Mouse (Mus musculus) heart, embryonic 12.5 days (tissue): ENCODE results near the gene Ankrd65. TPM values are rescaled to one million over a fixed set of nuclear protein-coding genes. Genes with fewer than 3 reads are reported as not detected.

ENCODE experiments used
- ATAC-seq: fragments of 200-750 bp; cut with Nextera tagmentation; 2 replicates; pipeline ENCODE4 v1.8.0; 2017; ENCODE audit warnings: moderate TSS enrichment, moderate library complexity; ENCODE audit not compliant: insufficient number of reproducible peaks, low FRiP score
- H3K27ac ChIP-seq: fragments of 300-500 bp; sonication (generic); 2 replicates; pipeline ENCODE4 v1.5.1; 2016; ENCODE audit warnings: mild to moderate bottlenecking, moderate library complexity; ENCODE audit not compliant: poor library complexity, severe bottlenecking
- H3K27me3 ChIP-seq: fragments of 300-500 bp; sonication (generic); replicated peaks from 2 replicates; pipeline ENCODE4 v1.6.1; 2016; ENCODE audit warnings: mild to moderate bottlenecking, moderate library complexity
- H3K36me3 ChIP-seq: fragments of 300-500 bp; sonication (generic); 2 replicates; pipeline ENCODE4 v1.6.1; 2016; ENCODE audit warnings: mild to moderate bottlenecking, moderate library complexity
- H3K4me1 ChIP-seq: fragments of 300-500 bp; sonication (generic); replicated peaks from 2 replicates; pipeline ENCODE4 v1.6.1; 2016; ENCODE audit warnings: mild to moderate bottlenecking
- H3K4me2 ChIP-seq: fragments of 300-500 bp; sonication (generic); 2 replicates; pipeline ENCODE4 v1.6.1; 2016; ENCODE audit warnings: mild to moderate bottlenecking, moderate library complexity
- H3K4me3 ChIP-seq: fragments of 300-500 bp; sonication (generic); 2 replicates; pipeline ENCODE4 v1.5.1; 2016; ENCODE audit warnings: mild to moderate bottlenecking
- H3K9ac ChIP-seq: fragments of 300-500 bp; sonication (generic); 2 replicates; pipeline ENCODE4 v1.6.1; 2016; ENCODE audit warnings: mild to moderate bottlenecking, moderate library complexity
- H3K9me3 ChIP-seq: fragments of 300-500 bp; sonication (generic); replicated peaks from 2 replicates; pipeline ENCODE4 v1.6.1; 2016; ENCODE audit warnings: mild to moderate bottlenecking, moderate library complexity
- WGBS: fragments of 180-500 bp; shearing (Covaris S2); methylation state at CpG from one replicate; pipeline ENCODE4 v1.1.7; 2016; 5-methylcytosine and 5-hydroxymethylcytosine counted together
- polyA plus RNA-seq: library from polyadenylated mRNA; unstranded; fragments of >200 nt; fragmentation: Nextera tagmentation; extraction: Ambion mirVana; gene quantifications from 2 replicates; pipeline ENCODE4 v1.2.1, GENCODE M21; 2016

Ankrd65 gene
- polyA plus RNA-seq, 1 experiment from 2014 or later = not detected

- Histone ChIP-seq H3K9me3 (no peaks in the 10 kb centered on the region), H3K9ac (peak overlapping the region; percentile 90), H3K27me3 (no peaks in the 10 kb centered on the region), H3K36me3 (peaks cover 12% of the 10 kb centered on the region), H3K4me3 (peak overlapping the region; percentile 87), H3K27ac (peak overlapping the region; percentile 50), H3K4me1 (peaks cover 32% of the 10 kb centered on the region), H3K4me2 (peak overlapping the region; percentile 100)
- 3% methylated on average over 28 of the region's 28 CpGs for WGBS
- ATAC-seq = no peak
Observed at GRCm38 (mm10) chr4:155761356-155762099, 28.7 kb upstream of the Ankrd65 start.

GRCm38 (mm10) chr4:155762357-155762756 lies 27.9 kb upstream of the Ankrd65 start:
- no peak for ATAC-seq
- H3K4me2 ChIP-seq = no peak overlapping the region
- WGBS = 90% methylated on average over 3 of the region's 3 CpGs
- H3K4me1 ChIP-seq = peaks cover 27% of the 10 kb centered on the region
- H3K27ac ChIP-seq = no peak overlapping the region
- H3K36me3 ChIP-seq = peaks cover 3% of the 10 kb centered on the region
- H3K4me3 ChIP-seq = no peak overlapping the region
- H3K9me3 ChIP-seq = no peaks in the 10 kb centered on the region
- no peaks in the 10 kb centered on the region for H3K27me3 ChIP-seq
- no peak overlapping the region for H3K9ac ChIP-seq

- Histone ChIP-seq H3K9me3 (no peaks in the 10 kb centered on the region), H3K9ac (peak overlapping the region; percentile 80; the same call in 1 of the 2 replicates), H3K27ac (no peak overlapping the region), H3K4me2 (peak overlapping the region; percentile 78), H3K4me1 (peaks cover 13% of the 10 kb centered on the region), H3K27me3 (peaks cover 40% of the 10 kb centered on the region), H3K36me3 (no peaks in the 10 kb centered on the region), H3K4me3 (peak overlapping the region; percentile 53)
- WGBS = 66% methylated on average over 5 of the region's 5 CpGs
- ATAC-seq = no peak
Observed at GRCm38 (mm10) chr4:155769496-155769879, 20.8 kb upstream of the Ankrd65 start.

DNA sequence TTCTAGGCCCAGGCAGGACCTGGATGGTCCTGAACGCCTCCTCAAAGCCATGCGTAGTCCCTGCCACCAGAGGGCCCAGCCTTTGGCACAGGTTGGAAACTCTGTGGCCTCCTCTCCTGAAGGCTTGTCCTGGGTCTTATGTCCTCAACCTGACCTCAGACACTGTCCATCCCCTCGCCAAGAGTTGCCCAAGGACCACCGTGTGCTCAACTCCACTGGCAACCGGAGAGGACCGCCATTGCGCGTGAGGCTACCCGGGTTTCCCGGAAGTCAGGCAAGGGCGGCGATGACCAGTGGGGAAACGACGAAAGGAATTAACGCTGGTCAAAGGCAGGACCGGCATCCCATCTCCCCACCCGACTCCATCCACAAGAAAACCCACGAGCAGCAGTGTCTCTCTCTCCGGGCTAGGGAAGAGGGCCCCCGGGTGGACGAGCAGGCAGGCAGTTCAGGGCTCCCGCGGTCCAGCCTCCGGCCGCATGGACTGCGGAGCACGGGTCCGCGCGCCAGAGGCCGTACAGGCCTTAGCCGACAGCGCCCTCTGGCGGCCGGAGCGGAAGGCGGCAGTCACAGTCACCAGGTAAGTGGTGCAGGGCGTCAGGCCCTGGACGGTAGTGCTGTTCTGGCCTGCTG lies 20.2 kb upstream of the Ankrd65 start:
- Histone ChIP-seq H3K36me3 (no peaks in the 10 kb centered on the region), H3K9me3 (no peaks in the 10 kb centered on the region), H3K9ac (peak overlapping the region; percentile 80), H3K4me3 (peak overlapping the region; percentile 53), H3K27ac (peak overlapping the region; percentile 52), H3K4me1 (peaks cover 18% of the 10 kb centered on the region), H3K27me3 (peaks cover 41% of the 10 kb centered on the region), H3K4me2 (peak overlapping the region; percentile 78)
- peak; percentile 90 for ATAC-seq
- WGBS = under 1% methylated on average over 39 of the region's 39 CpGs

- H3K4me3 ChIP-seq = peak overlapping the region; percentile 53
- no peak overlapping the region for H3K27ac ChIP-seq
- ATAC-seq = no peak
- H3K36me3 ChIP-seq = no peaks in the 10 kb centered on the region
- 36% methylated on average over 24 of the region's 24 CpGs for WGBS
- no peaks in the 10 kb centered on the region for H3K9me3 ChIP-seq
- peaks cover 24% of the 10 kb centered on the region for H3K4me1 ChIP-seq
- H3K27me3 ChIP-seq = peaks cover 47% of the 10 kb centered on the region
- peak overlapping the region; percentile 78 for H3K4me2 ChIP-seq
- H3K9ac ChIP-seq = peak overlapping the region; percentile 80
Observed at GRCm38 (mm10) chr4:155770626-155771025, 19.6 kb upstream of the Ankrd65 start.

DNA sequence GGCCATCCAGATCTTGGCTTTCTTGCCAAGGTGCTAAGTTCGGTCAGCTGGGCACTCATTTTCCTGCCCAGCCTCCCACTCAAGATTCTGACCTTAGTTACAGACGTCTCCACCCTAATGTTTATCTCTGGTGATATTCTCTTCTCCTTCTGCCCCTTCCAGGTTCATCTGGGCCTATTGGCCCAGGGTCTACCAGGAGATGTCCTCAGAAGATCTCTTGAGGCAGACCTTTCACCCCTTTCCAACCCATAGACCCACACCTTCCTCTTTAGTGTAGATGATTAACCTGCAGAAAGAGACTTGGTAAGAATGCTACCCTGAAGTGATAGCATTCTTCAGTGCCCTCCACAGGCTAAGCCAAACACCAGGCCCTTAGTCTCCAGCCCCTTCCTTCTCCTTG lies 18.5 kb upstream of the Ankrd65 start:
- no peak for ATAC-seq
- Histone ChIP-seq H3K9ac (no peak overlapping the region), H3K4me3 (no peak overlapping the region), H3K4me1 (peaks cover 33% of the 10 kb centered on the region), H3K4me2 (no peak overlapping the region), H3K27ac (no peak overlapping the region), H3K9me3 (no peaks in the 10 kb centered on the region), H3K36me3 (no peaks in the 10 kb centered on the region), H3K27me3 (peaks cover 47% of the 10 kb centered on the region)
- 66% methylated on average over 2 of the region's 2 CpGs for WGBS

- no peak overlapping the region for H3K27ac ChIP-seq
- H3K4me2 ChIP-seq = no peak overlapping the region
- H3K27me3 ChIP-seq = peaks cover 47% of the 10 kb centered on the region
- no peak overlapping the region for H3K9ac ChIP-seq
- H3K9me3 ChIP-seq = no peaks in the 10 kb centered on the region
- 81% methylated on average over 13 of the region's 13 CpGs for WGBS
- no peak overlapping the region for H3K4me3 ChIP-seq
- H3K36me3 ChIP-seq = no peaks in the 10 kb centered on the region
- H3K4me1 ChIP-seq = peaks cover 40% of the 10 kb centered on the region
- no peak for ATAC-seq
Observed at GRCm38 (mm10) chr4:155772786-155773185, 17.5 kb upstream of the Ankrd65 start.

DNA sequence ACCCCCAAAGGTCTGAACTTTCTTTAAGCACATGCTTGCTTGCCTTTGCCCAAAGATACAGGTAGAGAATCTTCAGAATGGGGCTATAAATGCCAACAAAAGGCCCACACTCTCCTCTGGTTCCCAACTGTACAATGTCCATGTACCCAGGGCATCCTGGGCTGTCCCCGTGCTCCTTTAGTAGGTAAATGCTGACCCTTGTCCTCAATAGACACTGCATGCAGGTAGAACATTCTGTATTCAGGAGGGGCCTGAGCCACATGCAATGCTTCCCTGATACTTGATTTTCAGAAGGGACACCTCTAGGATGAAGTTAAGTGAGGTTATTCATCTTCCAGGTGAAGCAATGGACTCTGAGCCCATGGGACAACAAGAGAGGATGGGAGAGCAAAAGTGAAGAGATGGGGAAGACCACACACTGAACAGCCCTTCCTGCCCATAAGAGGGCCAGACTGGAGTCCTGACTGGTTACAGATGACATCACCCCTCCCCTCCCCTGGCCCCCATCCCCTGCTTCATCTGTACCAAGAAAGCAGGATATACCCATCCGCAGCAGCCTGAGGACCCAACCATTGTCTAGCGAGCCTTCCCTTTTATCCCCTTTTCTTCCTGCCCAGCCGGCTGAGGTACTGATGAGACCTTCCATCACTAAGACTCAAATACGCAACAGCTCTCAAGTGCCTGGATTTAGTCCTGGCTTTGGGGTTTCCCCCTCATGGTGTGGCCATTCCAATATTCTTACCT lies 16.7 kb upstream of the Ankrd65 start:
- Histone ChIP-seq H3K4me2 (peak overlapping the region; percentile 80), H3K9me3 (no peaks in the 10 kb centered on the region), H3K27ac (no peak overlapping the region), H3K4me1 (peaks cover 44% of the 10 kb centered on the region), H3K27me3 (peaks cover 47% of the 10 kb centered on the region), H3K4me3 (peak overlapping the region; percentile 41; the same call in 1 of the 2 replicates), H3K9ac (no peak overlapping the region), H3K36me3 (no peaks in the 10 kb centered on the region)
- no peak for ATAC-seq
- 42% methylated on average over 5 of the region's 5 CpGs for WGBS

- peak within 1 kb of the TSS; percentile 41 for H3K4me3 ChIP-seq
- no peaks in the 10 kb centered on the region for H3K9me3 ChIP-seq
- H3K27ac ChIP-seq = no peak within 1 kb of the TSS
- peaks cover 44% of the 10 kb centered on the region for H3K4me1 ChIP-seq
- peak within 1 kb of the TSS; percentile 80 for H3K4me2 ChIP-seq
- no peaks in the 10 kb centered on the region for H3K36me3 ChIP-seq
- peaks cover 47% of the 10 kb centered on the region for H3K27me3 ChIP-seq
- WGBS = 2% methylated on average over 35 of the region's 35 CpGs
- H3K9ac ChIP-seq = peak within 1 kb of the TSS; percentile 62
- ATAC-seq = peak; percentile 66
Observed at GRCm38 (mm10) chr4:155774280-155774754, 15.9 kb upstream of the Ankrd65 start, which contains the start of gene Vwa1. Gene Vwa1, minus strand, starts transcription at chr4:155774698.

DNA sequence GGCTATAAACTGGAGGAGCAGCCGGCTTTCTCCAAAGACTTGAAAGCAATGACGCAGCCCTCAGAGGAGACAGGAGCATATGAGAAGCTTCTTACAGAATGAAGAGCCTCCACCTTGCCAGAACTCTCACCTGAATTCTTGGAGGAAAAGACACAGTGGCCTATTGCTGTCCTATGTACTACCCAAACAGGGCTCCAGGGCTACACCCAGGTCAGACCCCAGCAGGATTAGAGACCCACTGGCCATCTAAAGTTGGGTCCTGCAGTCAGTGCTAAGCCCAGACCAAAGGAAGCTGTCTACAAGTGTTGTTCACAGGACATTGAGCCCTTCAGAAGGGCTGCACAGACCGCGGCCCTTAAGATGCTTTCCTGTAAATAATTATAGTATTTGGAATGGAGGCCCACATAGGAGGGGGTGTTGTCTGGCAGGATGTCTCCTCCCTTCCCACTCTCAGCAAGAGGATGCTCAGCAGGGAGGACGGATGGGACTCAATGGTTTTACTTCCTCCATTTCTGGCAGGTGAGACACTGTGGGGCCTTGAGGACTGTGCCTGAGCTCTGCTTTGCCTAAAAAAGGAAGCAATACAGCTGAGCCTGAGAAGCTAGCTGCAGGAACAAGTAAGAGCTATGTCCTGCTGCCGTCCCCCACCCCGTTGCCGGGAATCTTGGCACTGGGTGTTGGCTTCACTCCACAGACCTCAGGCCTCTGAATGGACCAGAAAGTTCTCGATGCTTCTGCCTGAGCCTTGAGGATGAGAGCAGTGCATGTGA lies 15.1 kb upstream of the Ankrd65 start:
- Histone ChIP-seq H3K9me3 (no peaks in the 10 kb centered on the region), H3K4me1 (peaks cover 51% of the 10 kb centered on the region), H3K27me3 (peaks cover 47% of the 10 kb centered on the region), H3K4me3 (no peak overlapping the region; the same call in 1 of the 2 replicates), H3K36me3 (no peaks in the 10 kb centered on the region), H3K27ac (no peak overlapping the region), H3K9ac (no peak overlapping the region), H3K4me2 (peak overlapping the region; percentile 80; the same call in 1 of the 2 replicates)
- ATAC-seq = no peak
- WGBS = 55% methylated on average over 9 of the region's 9 CpGs
